16 mouse cellular contexts compared by ENCODE assay signal in the genomic region with DNA sequence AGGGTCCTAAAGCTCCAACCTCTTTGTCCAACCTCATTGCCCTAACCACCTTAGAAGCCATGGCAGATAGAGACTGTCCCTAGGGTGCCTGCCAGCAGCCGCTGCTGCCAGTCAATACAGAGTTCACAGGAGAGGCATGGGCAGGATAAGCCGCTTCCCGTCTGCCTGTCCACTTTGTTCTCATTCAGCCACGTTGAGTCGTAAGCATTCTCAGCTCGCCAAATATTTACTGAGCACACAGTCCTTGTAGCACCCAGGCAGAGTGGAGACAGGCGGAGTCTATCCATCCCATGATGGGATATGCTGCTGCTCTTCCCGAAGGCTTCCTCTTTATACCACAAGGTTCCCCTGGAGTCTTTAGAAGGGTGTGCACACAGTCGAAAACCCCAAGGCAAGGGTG. TPM values are rescaled to one million over a fixed set of nuclear protein-coding genes. Genes with fewer than 3 reads are reported as not detected.
DNase-seq lines count a peak whose midpoint lies in the region; ATAC-seq and TF ChIP-seq lines count a peak whose summit lies in the region.
"Had no signal": no experiment of that assay in that cellular context is flagged by ENCODE, and none has a peak within 500 bp of the region (broad histone marks: within the 10 kb centered on the region; RNA-seq: fewer than 3 reads in every experiment).

No protein-coding gene starts in this region.

- H3K4me3 ChIP-seq in intestine, embryonic 15.5 days (replicated peaks): no peak overlapping the region
- H3K4me3 ChIP-seq in intestine, embryonic 16.5 days (ENCODE audit: low read length): no peak overlapping the region
- no peak overlapping the region for H3K4me3 ChIP-seq in C2C12 (ENCODE audit: insufficient read depth, poor library complexity, severe bottlenecking)
- no peak overlapping the region for H3K4me3 ChIP-seq in embryonic facial prominence, embryonic 10.5 days
- H3K4me3 ChIP-seq in liver, embryonic 16.5 days (ENCODE audit: low read depth, low read length): no peak overlapping the region
- H3K4me3 ChIP-seq: embryonic facial prominence, embryonic 15.5 days; forebrain, embryonic 15.5 days; heart, embryonic 13.5 days; hindbrain, embryonic 15.5 days; limb, embryonic 15.5 days; neural tube, embryonic 13.5 days; stomach, embryonic 15.5 days had no signal

- H3K79me2 ChIP-seq in C2C12 (ENCODE audit: control insufficient read depth, insufficient read depth): no peaks in the 10 kb centered on the region

- no peak overlapping the region for H3K9ac ChIP-seq in intestine, embryonic 15.5 days
- H3K9ac ChIP-seq in intestine, embryonic 16.5 days (ENCODE audit: low read depth, low read length): no peak overlapping the region
- H3K9ac ChIP-seq in liver, embryonic 16.5 days (ENCODE audit: low read depth, low read length): no peak overlapping the region
- H3K9ac ChIP-seq: embryonic facial prominence, embryonic 15.5 days; forebrain, embryonic 15.5 days; heart, embryonic 13.5 days; hindbrain, embryonic 15.5 days; limb, embryonic 15.5 days; neural tube, embryonic 13.5 days; stomach, embryonic 15.5 days had no signal

- H3K27me3 ChIP-seq in intestine, embryonic 15.5 days (replicated peaks): 0 out of 2 replicates have a peak, but pooled peaks cover 3% of the 10 kb centered on the region
- H3K27me3 ChIP-seq in intestine, embryonic 16.5 days (replicated peaks; ENCODE audit: control insufficient read depth, insufficient read depth, low read length): no peaks in the 10 kb centered on the region; the same call in 1 of the 2 replicates
- no peaks in the 10 kb centered on the region for H3K27me3 ChIP-seq in C2C12 (ENCODE audit: control insufficient read depth, insufficient read depth, insufficient read length)
- H3K27me3 ChIP-seq in embryonic facial prominence, embryonic 10.5 days (replicated peaks; ENCODE audit: low read depth, poor library complexity, severe bottlenecking): peaks cover 61% of the 10 kb centered on the region
- H3K27me3 ChIP-seq in liver, embryonic 16.5 days (ENCODE audit: control insufficient read depth, insufficient read depth, low read depth, low read length): peaks cover 4% of the 10 kb centered on the region; the same call in 1 of the 2 replicates
- H3K27me3 ChIP-seq: limb, embryonic 15.5 days; stomach, embryonic 15.5 days had no signal

- no peaks in the 10 kb centered on the region for H3K9me3 ChIP-seq in intestine, embryonic 15.5 days
- no peaks in the 10 kb centered on the region for H3K9me3 ChIP-seq in intestine, embryonic 16.5 days (ENCODE audit: control insufficient read depth, low read length)
- H3K9me3 ChIP-seq in embryonic facial prominence, embryonic 10.5 days: no peaks in the 10 kb centered on the region
- no peaks in the 10 kb centered on the region for H3K9me3 ChIP-seq in liver, embryonic 16.5 days (replicated peaks; ENCODE audit: control insufficient read depth, low read length)
- H3K9me3 ChIP-seq: embryonic facial prominence, embryonic 15.5 days; forebrain, embryonic 15.5 days; heart, embryonic 13.5 days; hindbrain, embryonic 15.5 days; limb, embryonic 15.5 days; neural tube, embryonic 13.5 days; stomach, embryonic 15.5 days had no signal

- DNase-seq in embryonic facial prominence, embryonic 10.5 days (ENCODE audit: low spot score): no peak
- no peak for DNase-seq in testis, postnatal 10 days (ENCODE audit: low spot score)
- no peak for DNase-seq in embryo, embryonic 10.5 days (ENCODE audit: low spot score)
- DNase-seq: cerebellum, adult 11 months; gastrocnemius, postnatal 14 days had no signal

- peak; percentile 48; the same call in 1 of the 2 replicates for ATAC-seq in intestine, embryonic 15.5 days
- ATAC-seq in intestine, embryonic 16.5 days: no peak; the same call in 1 of the 2 replicates
- peak; percentile 20; the same call in 1 of the 2 replicates for ATAC-seq in liver, embryonic 16.5 days (ENCODE audit: low read depth)
- ATAC-seq: forebrain, embryonic 15.5 days had no signal

- TF ChIP-seq CTCF in C2C12 (IDR thresholded peaks at IDR 0.05; ENCODE audit: control insufficient read depth, insufficient read depth, insufficient read length): no peak

- no peaks in the 10 kb centered on the region for H3K36me3 ChIP-seq in intestine, embryonic 15.5 days
- H3K36me3 ChIP-seq in intestine, embryonic 16.5 days (ENCODE audit: control insufficient read depth, insufficient read depth, low read length): no peaks in the 10 kb centered on the region
- H3K36me3 ChIP-seq in C2C12 (ENCODE audit: control insufficient read depth, insufficient read depth): no peaks in the 10 kb centered on the region
- H3K36me3 ChIP-seq in embryonic facial prominence, embryonic 10.5 days (replicated peaks): no peaks in the 10 kb centered on the region
- H3K36me3 ChIP-seq in liver, embryonic 16.5 days (ENCODE audit: control insufficient read depth, insufficient read depth): no peaks in the 10 kb centered on the region
- H3K36me3 ChIP-seq: embryonic facial prominence, embryonic 15.5 days; forebrain, embryonic 15.5 days; heart, embryonic 13.5 days; hindbrain, embryonic 15.5 days; limb, embryonic 15.5 days; neural tube, embryonic 13.5 days; stomach, embryonic 15.5 days had no signal

- peaks cover 7% of the 10 kb centered on the region for H3K4me1 ChIP-seq in intestine, embryonic 15.5 days (replicated peaks)
- H3K4me1 ChIP-seq in intestine, embryonic 16.5 days (ENCODE audit: control insufficient read depth, insufficient read depth, low read length): peaks cover 3% of the 10 kb centered on the region; the same call in 1 of the 2 replicates
- H3K4me1 ChIP-seq in embryonic facial prominence, embryonic 10.5 days: peaks cover 66% of the 10 kb centered on the region
- H3K4me1 ChIP-seq in liver, embryonic 16.5 days (ENCODE audit: control insufficient read depth, low read depth, low read length): peaks cover 30% of the 10 kb centered on the region

- H3K27ac ChIP-seq in intestine, embryonic 15.5 days: no peak overlapping the region
- no peak overlapping the region for H3K27ac ChIP-seq in intestine, embryonic 16.5 days (ENCODE audit: low read length)
- H3K27ac ChIP-seq in embryonic facial prominence, embryonic 10.5 days (replicated peaks): peak overlapping the region; percentile 71; the same call in 1 of the 2 replicates
- no peak overlapping the region; the same call in 1 of the 2 replicates for H3K27ac ChIP-seq in liver, embryonic 16.5 days (ENCODE audit: low read length)
- H3K27ac ChIP-seq: embryonic facial prominence, embryonic 15.5 days; forebrain, embryonic 15.5 days; heart, embryonic 13.5 days; hindbrain, embryonic 15.5 days; limb, embryonic 15.5 days; neural tube, embryonic 13.5 days; stomach, embryonic 15.5 days had no signal

- H3K79me3 ChIP-seq in C2C12 (ENCODE audit: low read depth): no peaks in the 10 kb centered on the region

- 39% methylated on average over 9 of the region's 9 CpGs for WGBS in intestine, embryonic 15.5 days
- WGBS in intestine, embryonic 16.5 days: 32% methylated on average over 9 of the region's 9 CpGs
- 70% methylated on average over 9 of the region's 9 CpGs for WGBS in embryonic facial prominence, embryonic 10.5 days
- 53% methylated on average over 9 of the region's 9 CpGs for WGBS in liver, embryonic 16.5 days (ENCODE audit: insufficient replicate concordance)

- H3K4me2 ChIP-seq in intestine, embryonic 15.5 days (replicated peaks): no peak overlapping the region
- H3K4me2 ChIP-seq in intestine, embryonic 16.5 days (ENCODE audit: low read depth, low read length): no peak overlapping the region
- no peak overlapping the region for H3K4me2 ChIP-seq in liver, embryonic 16.5 days (ENCODE audit: low read depth, low read length)
- H3K4me2 ChIP-seq: embryonic facial prominence, embryonic 15.5 days; forebrain, embryonic 15.5 days; hindbrain, embryonic 15.5 days; limb, embryonic 15.5 days; neural tube, embryonic 13.5 days; stomach, embryonic 15.5 days had no signal

- no peak overlapping the region for H3ac ChIP-seq in C2C12 (ENCODE audit: control insufficient read depth, insufficient read length, low read depth)

TF ChIP-seq in C2C12, 6 proteins besides CTCF, POLR2A, EP300 and RAD21:
- no peak for TF ChIP-seq CEBPB (IDR thresholded peaks at IDR 0.05; ENCODE audit: low read depth)
- TF ChIP-seq FOSL1 (IDR thresholded peaks at IDR 0.05; ENCODE audit: insufficient read depth, low read length, poor library complexity, severe bottlenecking): no peak
- peak; percentile 22 for TF ChIP-seq MYOD1 (IDR thresholded peaks at IDR 0.05; ENCODE audit: control insufficient read depth, insufficient read length, low read depth)
- no peak for TF ChIP-seq USF1 (IDR thresholded peaks at IDR 0.05; ENCODE audit: low read depth)
- TF ChIP-seq MAX (IDR thresholded peaks at IDR 0.05): no peak
- no peak for TF ChIP-seq MYOG (IDR thresholded peaks at IDR 0.05; ENCODE audit: control insufficient read depth, extremely low read depth, insufficient read length)

RNA-seq across cellular contexts. Expression of gene Cd247, which starts 28.8 kb away (rescaled TPM):
- polyA plus RNA-seq in intestine, embryonic 15.5 days (2015; fragmentation: Nextera tagmentation; extraction: Ambion mirVana): 0.33 and 0.39 TPM in 2 replicates
- 0.21 and 0.51 TPM in 2 replicates for polyA plus RNA-seq in intestine, embryonic 16.5 days (2015; fragmentation: Nextera tagmentation; extraction: Ambion mirVana)
- 0.05 TPM for polyA plus RNA-seq in C2C12 (2012; fragmentation: generic; extraction: Trizol)
- 1.6 and 1.7 TPM in 2 replicates for polyA plus RNA-seq in embryonic facial prominence, embryonic 10.5 days (2016; fragmentation: Nextera tagmentation; extraction: Ambion mirVana)
- 0.09 and 0.17 TPM in 2 replicates for polyA plus RNA-seq in liver, embryonic 16.5 days (2015; fragmentation: Nextera tagmentation; extraction: Ambion mirVana)

RNA-seq across cellular contexts. Expression of gene Creg1, which starts 53.7 kb away (rescaled TPM):
- 101 and 124 TPM in 2 replicates for polyA plus RNA-seq in intestine, embryonic 15.5 days (2015; fragmentation: Nextera tagmentation; extraction: Ambion mirVana)
- 122 and 142 TPM in 2 replicates for polyA plus RNA-seq in intestine, embryonic 16.5 days (2015; fragmentation: Nextera tagmentation; extraction: Ambion mirVana)
- 21.2 TPM for polyA plus RNA-seq in C2C12 (2012; fragmentation: generic; extraction: Trizol)
- 32.4 and 40.5 TPM in 2 replicates for polyA plus RNA-seq in embryonic facial prominence, embryonic 10.5 days (2016; fragmentation: Nextera tagmentation; extraction: Ambion mirVana)
- 316 and 317 TPM in 2 replicates for polyA plus RNA-seq in liver, embryonic 16.5 days (2015; fragmentation: Nextera tagmentation; extraction: Ambion mirVana)
